Mouse (Mus musculus) forelimb bud, embryonic 11.5 days (tissue): ENCODE measurements around the gene Tmem119.

Source experiments
- DNase-seq: peaks from one replicate; pipeline ENCODE4 v3.0.0-alpha.2; 2012; ENCODE audit warnings: low read depth, low spot score

Gene Tmem119

DNA sequence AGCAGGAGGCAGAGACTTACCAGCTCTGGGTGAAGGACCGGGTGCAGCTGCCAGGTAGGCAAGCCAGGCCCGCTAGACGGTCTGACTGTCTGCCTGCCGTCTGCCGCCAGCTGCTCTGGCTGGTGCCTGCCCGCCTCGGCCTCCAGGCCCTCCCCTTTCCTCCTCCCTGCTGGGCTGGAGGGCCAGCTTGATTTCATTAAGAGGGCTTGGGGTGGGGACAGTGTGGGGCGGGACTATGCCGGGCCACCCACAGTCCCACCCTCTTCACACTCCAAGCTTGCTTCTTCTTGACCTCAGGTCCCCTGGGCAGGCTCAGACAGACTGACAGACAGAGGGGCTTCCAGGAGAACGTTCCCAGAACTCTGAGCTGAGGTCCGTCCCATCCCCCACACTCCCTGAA is at the start of gene Tmem119:
Tmem119 (minus strand) TSS at position 237 of the 400 bp plus-strand sequence.
- peak; percentile 83 for DNase-seq

DNA sequence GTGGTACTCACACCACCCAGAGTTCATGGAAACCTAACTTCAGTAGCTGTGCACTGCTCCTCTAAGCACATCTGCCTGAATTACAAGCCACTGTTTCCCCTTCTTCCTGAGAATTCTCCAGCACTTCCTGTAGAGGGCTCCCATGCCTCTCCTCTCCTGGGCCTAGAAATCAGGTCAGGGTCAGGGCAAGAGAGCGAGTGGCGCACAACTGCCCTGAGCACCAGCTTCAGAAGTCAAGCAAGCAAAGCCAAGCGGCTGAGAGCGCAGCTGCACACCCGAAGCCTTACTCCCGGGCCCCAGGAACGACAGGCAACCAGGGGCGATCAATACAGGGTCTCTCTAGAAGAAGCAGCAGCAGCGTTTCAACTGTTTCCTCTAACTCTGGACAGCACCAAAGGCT is 47.3 kb upstream of the Tmem119 start:
- no peak for DNase-seq

DNA sequence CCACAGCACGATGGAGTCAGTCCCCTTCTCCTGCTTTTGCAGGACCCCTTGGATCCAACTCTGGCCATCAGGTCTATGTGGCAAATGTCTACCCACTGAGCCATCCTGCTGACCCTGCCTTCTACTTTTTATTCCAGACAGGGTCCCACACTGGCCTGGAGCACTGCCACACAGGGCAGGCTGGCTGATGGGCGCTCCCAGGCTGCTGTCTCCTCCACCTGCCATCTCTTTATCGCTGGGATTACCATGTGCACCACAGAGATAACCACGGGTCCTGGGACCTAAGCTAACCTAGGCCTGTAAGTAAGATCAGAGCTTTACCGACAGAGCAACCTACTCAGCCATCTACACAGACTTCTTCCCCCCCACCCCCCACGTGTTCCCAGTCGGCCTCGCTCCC is 46.3 kb upstream of the Tmem119 start:
- DNase-seq, result no peak

DNA sequence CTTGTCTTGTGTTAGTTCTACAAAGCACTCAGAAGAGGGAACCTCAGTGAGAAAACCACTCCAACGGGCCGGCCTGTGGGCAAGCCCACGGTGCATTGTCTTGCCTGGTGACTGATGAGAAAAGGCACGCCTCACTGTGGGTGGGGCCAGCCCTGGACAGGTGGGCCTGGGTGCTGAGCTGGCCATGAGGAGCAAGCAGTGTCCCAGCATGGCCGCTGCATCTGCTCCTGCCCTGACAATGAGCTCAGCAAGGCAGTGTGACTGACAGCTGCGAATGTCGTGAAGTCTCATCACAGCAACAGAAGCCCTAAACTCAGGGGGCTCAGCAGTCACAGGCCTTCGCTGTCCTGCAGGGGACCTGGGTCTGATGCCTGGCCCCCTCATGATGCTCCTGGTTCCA is 45.3 kb upstream of the Tmem119 start:
- DNase-seq, result no peak

DNA sequence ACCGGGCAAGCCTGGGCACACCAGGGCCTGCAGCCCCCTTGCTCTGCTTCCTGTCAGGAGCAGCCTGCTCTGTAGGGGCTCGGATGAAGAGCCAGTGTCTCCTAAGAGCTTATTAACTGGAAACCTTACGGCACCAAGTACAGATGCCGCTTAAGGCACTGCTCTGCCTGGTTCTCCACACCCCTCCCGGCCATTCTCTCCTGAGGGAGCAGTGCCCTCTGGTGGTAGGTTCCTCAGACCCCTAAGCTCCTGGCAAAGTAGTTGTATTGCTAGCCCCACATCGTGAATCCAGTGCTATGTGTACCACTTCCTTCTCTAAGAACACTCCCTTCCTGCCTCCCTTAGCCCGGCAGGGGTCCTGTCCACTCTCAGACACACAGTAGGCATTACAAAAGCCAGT is 44.4 kb upstream of the Tmem119 start:
- peak; percentile 62 for DNase-seq

DNA sequence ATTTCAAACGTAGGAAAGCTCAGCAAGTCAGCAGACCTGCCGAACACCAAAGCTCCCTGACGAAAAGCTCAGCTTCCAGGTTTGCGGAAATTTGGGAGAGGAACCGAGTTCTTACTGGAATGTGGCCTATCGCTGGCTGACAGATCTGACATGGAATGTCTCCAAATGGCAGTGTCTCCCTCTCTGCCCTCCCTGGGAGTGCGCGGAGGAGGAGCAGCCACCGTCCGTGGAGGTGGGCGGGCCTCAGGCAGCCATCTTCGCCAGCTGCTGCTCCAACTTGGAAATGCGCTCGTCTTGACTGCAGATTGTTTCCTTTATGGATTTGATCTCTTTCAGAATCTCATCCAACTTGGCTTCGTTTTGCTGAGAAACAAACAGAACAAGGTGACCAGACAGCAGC is 43.8 kb upstream of the Tmem119 start:
- DNase-seq, result no peak

DNA sequence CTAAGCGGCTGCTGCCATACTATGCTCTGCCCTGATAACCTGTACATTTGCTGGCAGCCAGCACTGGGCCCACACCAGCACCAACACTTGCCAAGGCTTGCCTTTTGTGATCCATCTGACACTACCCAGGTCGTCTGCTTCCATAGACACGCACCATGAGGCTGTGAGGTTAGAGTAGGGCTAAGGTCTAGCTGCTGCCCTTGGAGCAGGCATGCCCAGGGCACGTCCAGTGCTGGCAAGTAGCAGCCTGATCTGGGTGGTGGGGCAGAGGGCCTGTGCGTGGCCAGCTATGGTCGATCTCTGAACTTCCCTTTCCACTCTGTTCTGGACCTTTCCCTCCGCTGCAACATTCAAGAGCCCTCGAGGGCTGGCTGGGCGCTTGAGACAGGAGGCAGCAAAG is 42.6 kb upstream of the Tmem119 start:
- no peak for DNase-seq

DNA sequence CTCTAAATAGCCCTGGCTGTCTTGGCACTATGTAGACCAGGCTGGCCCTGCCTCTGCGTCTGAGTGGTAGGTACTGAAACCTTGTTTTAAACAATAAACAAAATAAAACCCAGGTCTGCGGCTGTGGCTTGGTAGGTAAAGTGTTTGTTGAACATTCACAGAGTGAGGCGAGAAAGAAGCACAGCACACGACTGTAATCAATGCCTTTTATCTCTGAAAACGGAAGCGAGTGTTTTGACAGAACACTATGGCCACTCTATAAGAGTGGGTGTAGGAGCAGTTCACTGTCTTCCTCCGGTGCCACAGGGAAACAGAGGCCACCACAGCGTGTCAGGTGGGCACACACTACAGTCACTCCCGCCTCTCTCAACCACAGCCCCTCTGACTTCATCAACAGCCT is 41.9 kb upstream of the Tmem119 start:
- DNase-seq, result no peak

DNA sequence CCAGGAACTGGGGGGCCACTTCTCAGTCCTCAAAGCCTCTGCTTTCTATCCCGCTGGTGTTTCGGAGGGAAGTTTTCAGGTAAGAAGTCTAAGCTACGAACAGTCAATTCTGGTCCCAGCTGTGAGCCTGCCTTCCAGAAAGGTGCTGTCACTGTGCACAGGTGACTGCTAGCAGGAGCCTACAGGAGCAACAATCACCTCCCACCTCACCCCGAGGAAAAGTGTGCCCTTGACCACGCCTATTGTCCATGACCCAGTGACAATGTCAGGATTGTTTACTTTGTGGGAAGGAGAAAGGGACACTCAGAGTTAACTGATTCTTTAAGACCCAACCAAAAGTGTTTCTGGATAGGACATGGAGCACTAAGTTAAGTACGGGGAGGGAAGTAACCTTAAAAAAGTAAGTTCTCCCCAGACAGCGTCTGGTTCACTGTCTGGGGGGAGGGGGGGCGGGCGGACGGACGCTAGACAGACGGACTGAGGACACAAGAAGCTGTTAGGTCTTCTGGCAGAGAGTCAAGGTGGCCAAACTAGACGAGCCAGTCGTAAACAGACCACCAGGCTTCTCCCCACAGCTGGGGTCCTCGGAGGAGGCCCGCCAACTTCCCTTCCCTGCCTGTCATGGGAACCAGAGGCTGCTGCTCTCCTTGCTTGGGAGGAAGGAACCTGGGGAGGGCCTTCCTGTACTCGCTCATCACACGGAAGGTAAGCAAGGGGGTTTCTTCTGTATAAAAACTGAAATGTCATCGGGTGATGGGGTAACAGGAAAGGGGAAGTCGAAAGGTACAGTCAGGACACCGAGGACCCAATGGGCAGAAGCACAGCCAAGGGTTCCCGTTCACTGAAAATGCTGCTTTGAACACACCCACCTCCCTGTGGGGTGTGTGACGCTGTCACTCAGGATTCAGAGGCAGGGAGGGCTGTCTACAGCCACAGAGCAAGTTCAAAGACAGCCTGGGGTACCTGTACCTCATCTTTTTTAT is 41.2 kb upstream of the Tmem119 start:
- DNase-seq, result no peak

DNA sequence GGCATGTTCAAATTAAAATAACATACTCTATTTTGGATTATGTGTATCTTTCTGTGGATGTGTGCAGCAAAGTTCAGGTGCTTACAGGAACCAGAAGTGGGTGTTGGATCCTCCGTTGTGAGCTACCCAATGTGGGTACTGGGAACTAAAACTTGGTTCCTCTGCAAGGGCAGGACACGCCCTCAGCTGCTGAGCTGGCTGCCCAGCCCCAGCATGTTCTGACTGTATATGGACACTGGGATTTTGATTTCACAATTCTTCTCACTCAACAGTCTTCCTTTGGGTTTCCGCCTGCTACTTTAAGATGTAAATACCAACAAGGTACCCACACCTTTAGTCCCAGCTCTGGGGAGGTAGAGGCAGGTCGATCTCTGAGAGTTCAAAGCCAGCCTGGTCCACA is 40.1 kb upstream of the Tmem119 start:
- no peak for DNase-seq

DNA sequence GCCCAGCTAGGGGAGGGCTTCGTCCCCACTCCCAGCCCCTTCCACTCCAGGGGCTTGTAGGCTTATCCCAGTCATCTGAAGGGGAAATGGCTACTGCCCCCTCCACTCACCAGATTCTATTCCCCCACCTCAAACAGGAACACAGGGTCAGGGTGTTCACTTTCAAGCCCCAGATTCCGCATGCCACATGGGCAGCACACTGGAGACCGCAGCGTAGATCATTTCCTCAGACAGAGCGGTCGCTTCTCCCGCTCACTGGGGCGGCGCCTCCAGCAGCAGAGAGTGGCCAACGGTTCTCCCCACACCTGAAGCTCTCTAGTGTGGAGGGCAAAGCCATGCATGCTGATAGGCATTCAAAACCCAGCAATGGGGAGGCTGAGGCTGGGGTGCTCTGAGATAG is 36.6 kb upstream of the Tmem119 start:
- no peak for DNase-seq

DNA sequence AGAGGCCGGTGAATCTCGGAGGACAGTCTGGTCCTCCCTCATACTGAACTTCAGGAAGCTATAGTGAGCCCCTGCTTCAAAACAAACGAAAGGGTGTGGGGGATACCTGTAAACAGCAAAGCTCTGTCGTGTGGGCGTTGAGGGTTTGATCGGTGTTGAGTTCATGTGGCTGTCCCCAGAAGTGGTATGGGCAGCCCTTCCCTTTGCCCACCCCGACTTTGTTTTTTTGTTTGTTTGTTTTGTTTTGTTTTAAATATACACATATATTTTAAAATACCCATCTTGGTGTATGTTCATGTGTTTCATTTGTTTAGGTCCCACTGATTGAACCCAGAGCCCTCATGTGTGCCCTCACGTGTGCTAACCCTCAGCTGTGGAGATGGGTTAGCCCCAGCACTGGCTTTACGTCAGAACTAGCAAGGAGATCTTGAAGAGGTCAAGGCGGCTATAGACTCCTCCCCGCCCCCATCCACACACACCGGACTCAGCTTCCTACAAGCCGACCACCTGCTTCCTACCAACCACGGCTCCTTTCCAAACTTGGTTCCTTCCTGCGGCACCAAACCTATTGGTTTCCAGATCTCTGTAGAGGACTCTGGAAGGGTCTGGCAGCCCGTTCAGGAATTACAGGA is 33.1 kb upstream of the Tmem119 start:
- DNase-seq, result no peak

DNA sequence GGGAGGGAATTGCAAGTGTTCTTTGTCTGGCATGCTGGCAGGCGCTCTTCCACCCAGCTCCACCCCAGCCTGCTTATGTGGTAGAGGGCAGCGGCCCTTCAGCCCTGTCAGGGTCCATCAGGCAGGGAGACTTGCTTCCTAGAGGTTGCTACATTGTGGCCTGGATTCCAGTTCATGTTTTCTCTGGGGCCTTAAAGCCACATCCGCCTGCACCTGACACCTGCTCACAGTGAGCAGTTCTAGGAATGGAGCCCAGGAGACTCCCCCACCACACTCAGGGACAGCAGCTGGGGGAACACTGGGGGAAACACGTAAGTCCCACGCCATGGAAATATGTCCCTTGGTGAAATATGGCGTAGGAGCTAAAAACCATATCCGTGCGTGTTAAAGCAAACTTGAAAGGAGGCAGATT is 32.2 kb upstream of the Tmem119 start, which contains the start of gene Selplg:
Selplg (minus strand) TSS at position 155 of the 412 bp plus-strand sequence.
- DNase-seq, result no peak

DNA sequence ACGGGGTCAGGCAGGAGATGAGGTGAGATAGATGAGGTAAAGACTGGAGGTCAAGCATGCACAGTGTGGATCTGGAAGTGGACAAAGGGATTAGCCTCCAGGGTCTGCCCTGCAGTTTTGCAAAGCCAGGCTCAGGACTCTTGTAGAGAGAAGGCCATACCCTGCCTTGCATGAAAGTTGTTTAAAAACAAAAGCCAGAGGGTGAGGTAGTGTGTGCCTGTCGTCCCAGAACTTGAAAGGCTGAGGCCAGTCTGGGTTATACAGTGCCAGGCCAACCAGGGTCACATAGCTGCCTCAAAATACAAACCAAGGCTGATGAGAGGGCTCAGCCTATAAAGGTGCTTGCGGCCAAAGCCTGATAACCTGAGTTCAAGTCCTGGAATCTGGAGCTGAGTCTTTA is 31.4 kb upstream of the Tmem119 start:
- no peak for DNase-seq

DNA sequence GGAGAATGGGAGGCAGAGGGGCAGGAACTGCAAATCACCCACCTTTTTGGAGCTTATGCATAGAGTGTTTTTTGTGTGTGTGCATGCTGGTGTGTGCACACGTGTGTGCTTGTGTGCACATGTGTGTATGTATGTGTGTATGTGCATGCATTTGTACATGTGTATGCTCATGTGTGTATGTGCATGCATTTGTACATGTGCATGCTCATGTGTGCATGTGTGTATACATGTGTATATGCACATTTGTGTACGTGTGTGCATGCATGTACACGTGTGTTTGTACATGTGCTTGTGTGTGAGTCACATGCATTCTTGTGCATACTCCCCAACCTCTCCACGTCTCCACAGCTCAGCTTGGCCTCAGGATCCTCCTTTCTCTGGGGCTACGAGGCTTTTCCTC is 30.5 kb upstream of the Tmem119 start:
- DNase-seq, result no peak

DNA sequence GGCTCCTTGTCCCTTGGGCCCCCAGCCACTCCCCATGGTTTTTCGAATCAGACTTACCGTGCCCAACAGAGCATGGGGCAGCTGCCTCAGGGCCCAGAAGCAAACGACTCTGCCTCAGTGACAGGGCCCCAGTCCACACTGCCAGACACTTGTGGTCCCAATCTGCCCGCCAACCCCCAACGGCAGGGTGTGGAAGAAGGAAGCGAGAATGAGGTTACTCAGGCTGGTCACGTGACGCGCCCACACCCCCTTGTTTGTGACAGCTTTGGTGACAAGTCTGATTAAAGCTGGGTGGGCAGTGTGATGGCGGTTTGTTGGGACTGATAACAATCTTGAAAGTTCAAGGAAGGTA is 30.0 kb upstream of the Tmem119 start:
- no peak for DNase-seq

DNA sequence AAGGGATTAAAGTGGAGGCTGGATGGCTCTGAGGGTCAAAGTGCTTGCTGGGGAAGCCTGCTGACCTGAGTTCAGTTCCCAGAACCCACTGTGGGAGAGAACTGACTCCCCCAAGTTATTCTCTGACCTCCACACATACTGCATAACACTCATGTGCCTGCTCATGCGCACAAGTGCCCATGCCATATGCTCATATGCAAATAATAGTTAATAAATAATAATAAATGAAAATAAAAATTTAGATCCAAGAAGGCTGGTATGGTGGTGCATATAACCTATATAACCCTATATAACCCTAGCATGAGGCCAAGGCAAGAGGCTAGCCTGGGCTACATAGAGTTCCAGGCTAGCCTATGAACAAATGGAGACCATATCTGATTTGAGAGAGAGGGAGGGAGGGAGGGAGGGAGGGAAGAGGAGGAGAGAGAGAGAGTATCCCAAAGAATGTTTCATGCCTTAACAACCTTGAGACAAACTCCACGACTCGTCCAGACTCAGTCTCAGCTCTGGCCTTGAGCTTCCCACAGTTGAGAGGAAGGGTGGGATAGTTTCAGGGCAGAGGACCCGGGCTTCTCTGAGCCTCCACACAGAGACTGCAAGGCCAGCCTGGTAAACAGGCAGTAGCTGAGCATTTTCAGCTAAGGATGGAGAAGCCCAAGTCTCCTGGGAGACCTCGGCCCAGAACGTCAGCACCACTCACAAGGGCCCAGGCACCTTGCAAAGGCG is 29.4 kb upstream of the Tmem119 start:
- DNase-seq, result no peak

DNA sequence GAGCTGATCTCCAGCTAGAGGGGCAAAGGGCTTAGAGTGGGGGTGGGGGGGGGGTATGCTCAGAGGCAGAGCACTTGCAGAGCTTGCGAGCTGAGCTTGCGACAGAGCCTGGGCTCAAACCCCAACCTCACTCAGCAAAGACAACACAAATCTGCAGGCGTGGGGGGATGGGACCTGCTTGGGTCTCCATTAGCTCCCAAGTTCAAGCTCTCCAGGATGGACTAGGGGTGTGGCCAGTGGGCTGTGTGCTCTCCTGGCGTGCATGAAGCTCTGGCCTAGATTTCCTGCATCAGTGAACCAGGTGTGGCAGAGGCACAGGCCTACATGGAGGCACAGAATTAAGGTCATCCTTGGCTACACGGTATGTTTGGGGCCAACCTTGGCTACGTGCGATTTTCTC is 28.2 kb upstream of the Tmem119 start:
- DNase-seq, result no peak

DNA sequence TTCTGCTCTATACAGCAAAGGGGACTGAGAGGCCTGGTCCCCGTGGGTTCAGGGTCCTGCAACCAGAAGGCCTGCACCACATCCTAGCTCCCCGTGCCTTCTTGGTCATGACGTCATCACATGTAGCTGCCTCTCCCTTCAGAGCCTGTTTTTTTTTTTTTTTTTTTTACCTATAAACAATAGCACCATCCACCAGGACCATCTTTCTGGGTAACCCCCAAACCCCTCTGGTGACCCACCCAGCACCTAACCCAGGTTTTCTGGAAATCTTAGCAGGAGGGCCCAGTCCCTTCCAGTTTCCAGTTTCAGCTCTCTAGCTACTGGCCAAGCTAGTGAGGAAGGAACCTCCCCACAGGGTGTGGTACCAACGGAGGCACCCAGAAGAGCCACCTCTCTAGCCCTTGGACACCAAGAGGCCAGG is 27.7 kb upstream of the Tmem119 start:
- no peak for DNase-seq

DNA sequence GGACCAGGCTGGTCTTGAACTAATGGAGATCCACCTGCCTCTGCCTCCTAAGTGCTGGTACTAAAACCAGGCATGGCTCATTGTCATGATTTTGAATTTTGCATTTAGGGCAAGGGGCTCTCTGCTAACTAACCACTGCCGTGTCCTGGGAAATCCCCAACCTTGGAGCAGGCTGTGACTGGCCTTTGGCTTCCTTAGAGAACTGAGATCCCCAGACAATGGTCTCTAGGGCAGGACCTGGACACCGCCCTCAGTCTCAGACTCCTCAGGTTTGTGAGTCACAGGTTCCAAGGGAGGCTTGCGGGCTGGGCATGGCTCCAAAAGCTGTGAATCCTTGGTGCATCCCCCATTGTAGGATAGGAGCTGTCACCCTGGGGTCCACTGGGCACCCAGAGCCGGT is 26.3 kb upstream of the Tmem119 start:
- no peak for DNase-seq

DNA sequence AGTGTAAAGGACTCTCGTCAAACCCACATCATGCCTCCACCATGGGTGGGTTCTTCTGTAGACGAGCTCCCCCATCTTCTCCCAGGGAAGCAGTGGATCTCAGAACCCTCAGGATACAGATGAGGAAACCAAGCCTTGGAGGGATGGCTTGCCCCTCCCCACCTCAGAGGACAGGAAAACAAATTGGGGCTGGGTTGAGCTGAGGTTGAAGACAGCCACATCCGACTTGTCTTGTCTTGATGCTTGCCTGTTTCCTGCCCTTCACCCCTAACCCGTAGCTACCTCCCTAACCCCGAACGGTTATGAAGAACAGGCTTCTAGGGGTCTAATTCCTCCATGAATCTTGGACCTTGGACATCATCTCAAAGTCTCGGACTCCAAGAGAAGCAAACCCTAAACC is 25.2 kb upstream of the Tmem119 start:
- no peak for DNase-seq

DNA sequence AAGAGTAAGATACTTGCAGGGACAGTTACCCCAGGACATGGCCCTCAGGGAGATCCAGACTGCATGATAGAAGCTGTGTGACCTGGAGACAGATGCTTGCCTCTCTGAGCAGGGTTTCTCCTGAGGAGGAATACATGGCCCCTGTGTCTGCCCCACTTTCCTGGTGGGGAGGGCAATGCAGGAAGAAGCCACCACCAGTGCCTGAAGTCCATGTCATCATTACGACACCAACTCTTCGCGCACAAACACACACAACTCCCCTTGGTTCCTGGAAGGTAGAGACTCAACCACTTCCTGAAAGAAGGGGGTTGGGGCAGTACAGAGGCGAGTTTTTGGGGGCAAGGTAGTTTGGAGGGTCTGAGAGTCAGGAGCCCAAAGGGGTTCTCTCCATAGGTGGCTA is 23.9 kb upstream of the Tmem119 start:
- no peak for DNase-seq
